Mouse (Mus musculus): ENCODE measurements around the gene H2al2a. TPM values are rescaled to one million over a fixed set of nuclear protein-coding genes. Genes with fewer than 3 reads are reported as not detected.

The H2al2a gene
- polyA plus RNA-seq, 1 experiment from 2014 or later = not detected

GRCm38 (mm10) chr2:18017321-18017720 lies 20.6 kb upstream of the H2al2a start:
- Histone ChIP-seq H3K4me1 (ENCODE audit: control insufficient read depth, insufficient read depth, low read length) (no peaks in the 10 kb centered on the region), H3K9ac (ENCODE audit: low read length) (no peak overlapping the region), H3K36me3 (ENCODE audit: control insufficient read depth, insufficient read depth, low read length) (no peaks in the 10 kb centered on the region), H3K27ac (ENCODE audit: low read depth, low read length) (no peak overlapping the region), H3K9me3 (ENCODE audit: control insufficient read depth, low read length) (no peaks in the 10 kb centered on the region), H3K4me3 (ENCODE audit: low read depth, low read length) (no peak overlapping the region), H3K27me3 (ENCODE audit: control insufficient read depth, insufficient read depth, low read length) (no peaks in the 10 kb centered on the region), H3K4me2 (no peak overlapping the region)
- ATAC-seq (ENCODE audit: low FRiP score) (no peak), DNase-seq (ENCODE audit: low spot score, missing footprints) (peak; percentile 56)
- WGBS = 96% methylated on average over 6 of the region's 6 CpGs

- H3K4me1 ChIP-seq (ENCODE audit: control insufficient read depth, insufficient read depth, low read length) = no peaks in the 10 kb centered on the region
- no peak overlapping the region for H3K4me3 ChIP-seq (ENCODE audit: low read depth, low read length)
- no peak for ATAC-seq (ENCODE audit: low FRiP score)
- no peaks in the 10 kb centered on the region for H3K27me3 ChIP-seq (ENCODE audit: control insufficient read depth, insufficient read depth, low read length)
- no peak overlapping the region for H3K27ac ChIP-seq (ENCODE audit: low read depth, low read length)
- no peaks in the 10 kb centered on the region for H3K9me3 ChIP-seq (ENCODE audit: control insufficient read depth, low read length)
- no peak overlapping the region for H3K9ac ChIP-seq (ENCODE audit: low read length)
- no peaks in the 10 kb centered on the region for H3K36me3 ChIP-seq (ENCODE audit: control insufficient read depth, insufficient read depth, low read length)
- H3K4me2 ChIP-seq = no peak overlapping the region
- DNase-seq (ENCODE audit: low spot score, missing footprints) = no peak
- 81% methylated on average over 1 of the region's 1 CpGs for WGBS
Observed at GRCm38 (mm10) chr2:18016639-18017038, 19.9 kb upstream of the H2al2a start.

- Histone ChIP-seq H3K4me2 (no peak overlapping the region), H3K27me3 (ENCODE audit: control insufficient read depth, insufficient read depth, low read length) (no peaks in the 10 kb centered on the region), H3K9ac (ENCODE audit: low read length) (no peak overlapping the region), H3K9me3 (ENCODE audit: control insufficient read depth, low read length) (no peaks in the 10 kb centered on the region), H3K4me3 (ENCODE audit: low read depth, low read length) (no peak overlapping the region), H3K27ac (ENCODE audit: low read depth, low read length) (no peak overlapping the region), H3K4me1 (ENCODE audit: control insufficient read depth, insufficient read depth, low read length) (no peaks in the 10 kb centered on the region), H3K36me3 (ENCODE audit: control insufficient read depth, insufficient read depth, low read length) (no peaks in the 10 kb centered on the region)
- ATAC-seq (ENCODE audit: low FRiP score) = no peak
- WGBS = 39% methylated on average over 3 of the region's 3 CpGs
- peak; percentile 49 for DNase-seq (ENCODE audit: low spot score, missing footprints)
Observed at GRCm38 (mm10) chr2:18015581-18015980, 18.8 kb upstream of the H2al2a start.

GRCm38 (mm10) chr2:18012866-18013265 lies 16.1 kb upstream of the H2al2a start:
- H3K27ac ChIP-seq (ENCODE audit: low read depth, low read length) = no peak overlapping the region

GRCm38 (mm10) chr2:18011226-18011625 lies 14.5 kb upstream of the H2al2a start:
- Histone ChIP-seq H3K9ac (ENCODE audit: low read length) (no peak overlapping the region), H3K4me2 (no peak overlapping the region), H3K36me3 (ENCODE audit: control insufficient read depth, insufficient read depth, low read length) (no peaks in the 10 kb centered on the region), H3K27ac (ENCODE audit: low read depth, low read length) (no peak overlapping the region), H3K4me3 (ENCODE audit: low read depth, low read length) (no peak overlapping the region), H3K9me3 (ENCODE audit: control insufficient read depth, low read length) (no peaks in the 10 kb centered on the region), H3K4me1 (ENCODE audit: control insufficient read depth, insufficient read depth, low read length) (no peaks in the 10 kb centered on the region), H3K27me3 (ENCODE audit: control insufficient read depth, insufficient read depth, low read length) (no peaks in the 10 kb centered on the region)
- DNase-seq (ENCODE audit: low spot score, missing footprints) (peak; percentile 65), ATAC-seq (ENCODE audit: low FRiP score) (no peak)
- WGBS = 87% methylated on average over 6 of the region's 6 CpGs

More at GRCm38 (mm10) chr2:18012866-18013265, 16.1 kb upstream of the H2al2a start:
- 94% methylated on average over 3 of the region's 3 CpGs for WGBS
- Histone ChIP-seq H3K36me3 (ENCODE audit: control insufficient read depth, insufficient read depth, low read length) (no peaks in the 10 kb centered on the region), H3K27me3 (ENCODE audit: control insufficient read depth, insufficient read depth, low read length) (no peaks in the 10 kb centered on the region), H3K4me1 (ENCODE audit: control insufficient read depth, insufficient read depth, low read length) (no peaks in the 10 kb centered on the region), H3K4me3 (ENCODE audit: low read depth, low read length) (no peak overlapping the region), H3K4me2 (no peak overlapping the region), H3K9ac (ENCODE audit: low read length) (no peak overlapping the region), H3K9me3 (ENCODE audit: control insufficient read depth, low read length) (no peaks in the 10 kb centered on the region)
- DNase-seq (ENCODE audit: low spot score, missing footprints) (peak; percentile 69), ATAC-seq (ENCODE audit: low FRiP score) (no peak)

- Histone ChIP-seq H3K4me2 (no peak overlapping the region), H3K36me3 (ENCODE audit: control insufficient read depth, insufficient read depth, low read length) (no peaks in the 10 kb centered on the region), H3K9ac (ENCODE audit: low read length) (no peak overlapping the region), H3K4me3 (ENCODE audit: low read depth, low read length) (no peak overlapping the region), H3K4me1 (ENCODE audit: control insufficient read depth, insufficient read depth, low read length) (no peaks in the 10 kb centered on the region), H3K27ac (ENCODE audit: low read depth, low read length) (no peak overlapping the region), H3K9me3 (ENCODE audit: control insufficient read depth, low read length) (no peaks in the 10 kb centered on the region), H3K27me3 (ENCODE audit: control insufficient read depth, insufficient read depth, low read length) (no peaks in the 10 kb centered on the region)
- 36% methylated on average over 8 of the region's 8 CpGs for WGBS
- DNase-seq (ENCODE audit: low spot score, missing footprints) (peak; percentile 83), ATAC-seq (ENCODE audit: low FRiP score) (no peak)
Observed at GRCm38 (mm10) chr2:18005137-18005536, 8.4 kb upstream of the H2al2a start.

GRCm38 (mm10) chr2:18004286-18004685 lies 7.5 kb upstream of the H2al2a start:
- H3K4me3 ChIP-seq (ENCODE audit: low read depth, low read length) = no peak overlapping the region
- ATAC-seq (ENCODE audit: low FRiP score) (no peak), DNase-seq (ENCODE audit: low spot score, missing footprints) (peak; percentile 73)
- no peaks in the 10 kb centered on the region for H3K27me3 ChIP-seq (ENCODE audit: control insufficient read depth, insufficient read depth, low read length)
- H3K36me3 ChIP-seq (ENCODE audit: control insufficient read depth, insufficient read depth, low read length) = no peaks in the 10 kb centered on the region
- H3K4me2 ChIP-seq = no peak overlapping the region
- no peak overlapping the region for H3K27ac ChIP-seq (ENCODE audit: low read depth, low read length)
- H3K9me3 ChIP-seq (ENCODE audit: control insufficient read depth, low read length) = no peaks in the 10 kb centered on the region
- no peak overlapping the region for H3K9ac ChIP-seq (ENCODE audit: low read length)
- WGBS = 91% methylated on average over 4 of the region's 4 CpGs
- H3K4me1 ChIP-seq (ENCODE audit: control insufficient read depth, insufficient read depth, low read length) = no peaks in the 10 kb centered on the region

- Histone ChIP-seq H3K9me3 (ENCODE audit: control insufficient read depth, low read length) (no peaks in the 10 kb centered on the region), H3K4me3 (ENCODE audit: low read depth, low read length) (no peak overlapping the region), H3K4me1 (ENCODE audit: control insufficient read depth, insufficient read depth, low read length) (no peaks in the 10 kb centered on the region), H3K4me2 (no peak overlapping the region), H3K27me3 (ENCODE audit: control insufficient read depth, insufficient read depth, low read length) (no peaks in the 10 kb centered on the region), H3K36me3 (ENCODE audit: control insufficient read depth, insufficient read depth, low read length) (no peaks in the 10 kb centered on the region), H3K27ac (ENCODE audit: low read depth, low read length) (no peak overlapping the region), H3K9ac (ENCODE audit: low read length) (no peak overlapping the region)
- ATAC-seq (ENCODE audit: low FRiP score) = no peak
- DNase-seq (ENCODE audit: low spot score, missing footprints) = peak; percentile 57
- WGBS = 95% methylated on average over 3 of the region's 3 CpGs
Observed at GRCm38 (mm10) chr2:18002306-18002705, 5.5 kb upstream of the H2al2a start.

GRCm38 (mm10) chr2:17989562-17989961 lies 7.2 kb downstream of the H2al2a start:
- DNase-seq (ENCODE audit: low spot score, missing footprints) (peak; percentile 39), ATAC-seq (ENCODE audit: low FRiP score) (no peak)
- Histone ChIP-seq H3K9me3 (ENCODE audit: control insufficient read depth, low read length) (no peaks in the 10 kb centered on the region), H3K27ac (ENCODE audit: low read depth, low read length) (no peak overlapping the region), H3K4me2 (no peak overlapping the region), H3K36me3 (ENCODE audit: control insufficient read depth, insufficient read depth, low read length) (no peaks in the 10 kb centered on the region), H3K4me3 (ENCODE audit: low read depth, low read length) (no peak overlapping the region), H3K27me3 (ENCODE audit: control insufficient read depth, insufficient read depth, low read length) (no peaks in the 10 kb centered on the region), H3K4me1 (ENCODE audit: control insufficient read depth, insufficient read depth, low read length) (no peaks in the 10 kb centered on the region), H3K9ac (ENCODE audit: low read length) (no peak overlapping the region)

GRCm38 (mm10) chr2:17989115-17989514 lies 7.6 kb downstream of the H2al2a start:
- WGBS = 51% methylated on average over 3 of the region's 3 CpGs
- Histone ChIP-seq H3K9me3 (ENCODE audit: control insufficient read depth, low read length) (no peaks in the 10 kb centered on the region), H3K4me2 (no peak overlapping the region), H3K4me1 (ENCODE audit: control insufficient read depth, insufficient read depth, low read length) (no peaks in the 10 kb centered on the region), H3K9ac (ENCODE audit: low read length) (no peak overlapping the region), H3K27ac (ENCODE audit: low read depth, low read length) (no peak overlapping the region), H3K27me3 (ENCODE audit: control insufficient read depth, insufficient read depth, low read length) (no peaks in the 10 kb centered on the region), H3K4me3 (ENCODE audit: low read depth, low read length) (no peak overlapping the region), H3K36me3 (ENCODE audit: control insufficient read depth, insufficient read depth, low read length) (no peaks in the 10 kb centered on the region)
- ATAC-seq (ENCODE audit: low FRiP score) (no peak), DNase-seq (ENCODE audit: low spot score, missing footprints) (peak; percentile 28)

Data from midbrain, embryonic 11.5 days (tissue).